Mouse (Mus musculus): ENCODE results near the gene Alg1. TPM values are rescaled to one million over a fixed set of nuclear protein-coding genes. Genes with fewer than 3 reads are reported as not detected.
"Not testable (repeated sequence)": the region's sequence is repeated elsewhere in the genome, so short reads cannot be mapped to it uniquely, and the experiment has no call there.

Gene Alg1
- polyA plus RNA-seq, 1 experiment from 2014 or later: 24.6 TPM

GRCm38 (mm10) chr16:5206051-5206450 lies 27.4 kb upstream of the Alg1 start:
- Histone ChIP-seq H3K27me3 (replicated peaks) (no peaks in the 10 kb centered on the region), H3K4me3 (no peak overlapping the region), H3K4me1 (replicated peaks) (peaks cover 11% of the 10 kb centered on the region; the same call in 1 of the 2 replicates), H3K9me3 (replicated peaks) (no peaks in the 10 kb centered on the region), H3K9ac (no peak overlapping the region), H3K4me2 (no peak overlapping the region), H3K27ac (ENCODE audit: poor library complexity, severe bottlenecking) (no peak overlapping the region), H3K36me3 (0 out of 2 replicates have a peak, but pooled peaks cover 2% of the 10 kb centered on the region)
- 55% methylated on average over 5 of the region's 5 CpGs for WGBS
- no peak for ATAC-seq (ENCODE audit: insufficient number of reproducible peaks, low FRiP score)

DNA sequence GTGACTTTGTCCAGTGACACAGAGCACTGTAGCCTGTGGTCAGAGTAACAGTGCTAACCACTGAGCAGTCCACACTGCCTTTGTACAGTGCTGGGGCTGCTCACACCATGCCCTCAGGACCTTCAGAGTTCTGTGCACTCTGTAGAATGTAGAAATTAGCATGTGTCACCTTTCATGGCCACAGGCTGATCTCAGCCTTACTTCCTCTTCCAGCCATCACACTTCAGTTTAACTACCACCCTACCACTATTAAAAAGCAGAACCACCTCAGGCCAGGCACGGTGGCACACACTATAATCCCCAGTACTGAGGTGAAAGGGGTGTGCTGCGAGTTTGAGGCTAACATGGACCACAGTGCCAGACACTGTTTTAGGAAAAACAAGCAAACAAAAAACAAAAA lies 23.1 kb upstream of the Alg1 start:
- Histone ChIP-seq H3K4me2 (no peak overlapping the region), H3K9ac (no peak overlapping the region), H3K4me1 (replicated peaks) (no peaks in the 10 kb centered on the region), H3K27ac (ENCODE audit: poor library complexity, severe bottlenecking) (no peak overlapping the region), H3K27me3 (replicated peaks) (0 out of 2 replicates have a peak, but pooled peaks cover 2% of the 10 kb centered on the region), H3K4me3 (no peak overlapping the region), H3K9me3 (replicated peaks) (no peaks in the 10 kb centered on the region), H3K36me3 (no peaks in the 10 kb centered on the region)
- no peak for ATAC-seq (ENCODE audit: insufficient number of reproducible peaks, low FRiP score)
- WGBS: 67% methylated on average over 2 of the region's 2 CpGs

- 76% methylated on average over 3 of the region's 3 CpGs for WGBS
- Histone ChIP-seq H3K4me2 (no peak overlapping the region), H3K9ac (no peak overlapping the region), H3K27me3 (replicated peaks) (peaks cover 3% of the 10 kb centered on the region; the same call in 1 of the 2 replicates), H3K36me3 (no peaks in the 10 kb centered on the region), H3K27ac (ENCODE audit: poor library complexity, severe bottlenecking) (no peak overlapping the region), H3K9me3 (replicated peaks) (no peaks in the 10 kb centered on the region), H3K4me1 (replicated peaks) (peaks cover 8% of the 10 kb centered on the region), H3K4me3 (no peak overlapping the region)
- ATAC-seq (ENCODE audit: insufficient number of reproducible peaks, low FRiP score): no peak
Measured at GRCm38 (mm10) chr16:5212150-5212549, 21.3 kb upstream of the Alg1 start.

DNA sequence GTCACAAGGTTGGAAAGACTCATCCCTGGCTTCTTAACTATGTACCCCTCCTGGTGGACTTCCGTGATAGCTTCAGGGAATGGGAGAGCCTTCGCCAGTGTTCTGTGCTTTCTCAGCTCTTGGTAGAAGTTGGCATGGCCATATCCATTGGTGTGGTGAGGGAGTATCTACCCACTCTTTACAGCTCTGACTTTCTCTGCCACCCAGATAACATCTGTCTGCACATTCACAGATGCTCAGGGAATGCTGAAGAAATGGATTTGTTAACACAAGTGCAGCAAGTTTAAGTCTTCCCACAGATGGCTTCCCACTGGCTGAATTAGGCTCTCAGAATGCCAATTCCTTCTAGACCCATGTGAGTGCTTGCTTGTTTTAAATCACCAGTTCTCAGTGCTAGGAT lies 19.3 kb upstream of the Alg1 start:
- no peak overlapping the region for H3K4me3 ChIP-seq
- no peak for ATAC-seq (ENCODE audit: insufficient number of reproducible peaks, low FRiP score)
- H3K4me2 ChIP-seq: no peak overlapping the region

DNA sequence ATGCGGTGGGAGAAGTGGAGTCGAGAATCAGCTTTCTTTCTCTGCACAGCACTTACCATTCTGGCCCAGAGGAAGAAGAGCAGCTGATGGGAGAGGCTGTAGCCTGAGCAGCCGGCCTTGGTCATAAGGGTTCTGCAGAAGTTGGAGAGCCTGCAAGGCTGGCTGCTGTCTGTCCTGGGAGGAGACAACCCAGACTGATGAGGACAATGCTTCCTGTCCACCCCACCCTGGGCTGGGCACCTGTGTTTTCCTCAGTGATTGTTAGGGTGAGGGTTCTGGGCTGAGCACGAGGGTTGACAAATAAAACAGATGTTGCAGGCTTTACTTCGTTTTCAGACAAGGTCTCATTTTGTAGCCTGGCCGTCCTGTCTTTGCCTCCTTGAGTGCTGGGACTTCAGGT lies 16.7 kb upstream of the Alg1 start:
- 55% methylated on average over 6 of the region's 6 CpGs for WGBS

More for the DNA sequence above, 19.3 kb upstream of the Alg1 start:
- Histone ChIP-seq H3K27me3 (replicated peaks) (peaks cover 8% of the 10 kb centered on the region; the same call in 1 of the 2 replicates), H3K9ac (no peak overlapping the region), H3K4me1 (replicated peaks) (peaks cover 11% of the 10 kb centered on the region), H3K27ac (ENCODE audit: poor library complexity, severe bottlenecking) (no peak overlapping the region), H3K36me3 (no peaks in the 10 kb centered on the region), H3K9me3 (replicated peaks) (no peaks in the 10 kb centered on the region)
- 81% methylated on average over 2 of the region's 2 CpGs for WGBS

GRCm38 (mm10) chr16:5217341-5218133 lies 15.9 kb upstream of the Alg1 start:
- no peak overlapping the region for H3K9ac ChIP-seq
- ATAC-seq (ENCODE audit: insufficient number of reproducible peaks, low FRiP score): no peak
- H3K4me2 ChIP-seq: no peak overlapping the region
- no peaks in the 10 kb centered on the region for H3K9me3 ChIP-seq (replicated peaks)
- no peaks in the 10 kb centered on the region for H3K36me3 ChIP-seq
- H3K4me1 ChIP-seq (replicated peaks): peaks cover 15% of the 10 kb centered on the region
- H3K4me3 ChIP-seq: no peak overlapping the region
- no peak overlapping the region for H3K27ac ChIP-seq (ENCODE audit: poor library complexity, severe bottlenecking)
- H3K27me3 ChIP-seq (replicated peaks): peaks cover 8% of the 10 kb centered on the region; the same call in 1 of the 2 replicates
- WGBS: 64% methylated on average over 5 of the region's 5 CpGs

More for the DNA sequence above, 16.7 kb upstream of the Alg1 start:
- Histone ChIP-seq H3K27me3 (replicated peaks) (peaks cover 8% of the 10 kb centered on the region; the same call in 1 of the 2 replicates), H3K36me3 (no peaks in the 10 kb centered on the region), H3K4me2 (no peak overlapping the region), H3K4me1 (replicated peaks) (peaks cover 15% of the 10 kb centered on the region), H3K4me3 (no peak overlapping the region), H3K9ac (0 out of 2 replicates have a peak overlapping the region, but pooled peaks have one; percentile 8), H3K27ac (ENCODE audit: poor library complexity, severe bottlenecking) (no peak overlapping the region), H3K9me3 (replicated peaks) (no peaks in the 10 kb centered on the region)
- no peak for ATAC-seq (ENCODE audit: insufficient number of reproducible peaks, low FRiP score)

DNA sequence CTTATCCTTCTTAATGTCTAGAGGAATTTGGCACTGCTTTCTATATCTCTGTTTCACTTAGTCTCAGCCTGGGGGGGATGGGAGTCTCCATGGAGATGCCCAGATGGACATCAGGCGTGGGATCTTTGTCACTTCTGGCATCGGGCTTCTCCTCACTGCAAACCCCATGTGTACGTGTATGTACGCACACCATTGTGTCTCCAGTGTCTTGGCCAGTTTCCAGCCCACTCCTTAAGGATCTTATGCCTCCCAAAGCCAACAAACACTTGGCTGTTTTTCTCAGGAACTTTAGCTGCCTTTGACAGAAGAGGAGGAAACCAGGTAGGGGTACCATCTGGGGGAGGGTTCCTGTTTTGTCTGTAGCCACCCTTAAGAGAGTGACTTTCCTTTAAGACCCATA lies 12.0 kb upstream of the Alg1 start:
- no peak overlapping the region for H3K27ac ChIP-seq (ENCODE audit: poor library complexity, severe bottlenecking)
- no peak overlapping the region for H3K4me2 ChIP-seq
- H3K36me3 ChIP-seq: no peaks in the 10 kb centered on the region
- WGBS: 63% methylated on average over 4 of the region's 4 CpGs
- no peak for ATAC-seq (ENCODE audit: insufficient number of reproducible peaks, low FRiP score)
- no peak overlapping the region for H3K4me3 ChIP-seq
- no peaks in the 10 kb centered on the region for H3K9me3 ChIP-seq (replicated peaks)
- peaks cover 15% of the 10 kb centered on the region for H3K4me1 ChIP-seq (replicated peaks)
- peaks cover 6% of the 10 kb centered on the region; the same call in 1 of the 2 replicates for H3K27me3 ChIP-seq (replicated peaks)
- H3K9ac ChIP-seq: no peak overlapping the region

GRCm38 (mm10) chr16:5222140-5222539 lies 11.3 kb upstream of the Alg1 start, which contains the start of gene AU021092:
AU021092 (minus strand) TSS chr16:5222299.
- H3K9ac ChIP-seq: no peak within 1 kb of the TSS
- peak within 1 kb of the TSS; percentile 21; the same call in 1 of the 2 replicates for H3K4me2 ChIP-seq
- no peak; the same call in 1 of the 2 replicates for ATAC-seq (ENCODE audit: insufficient number of reproducible peaks, low FRiP score)
- H3K4me1 ChIP-seq (replicated peaks): peaks cover 7% of the 10 kb centered on the region
- H3K27ac ChIP-seq (ENCODE audit: poor library complexity, severe bottlenecking): no peak within 1 kb of the TSS
- peaks cover 6% of the 10 kb centered on the region; the same call in 1 of the 2 replicates for H3K27me3 ChIP-seq (replicated peaks)
- H3K36me3 ChIP-seq: no peaks in the 10 kb centered on the region
- WGBS: 58% methylated on average over 6 of the region's 6 CpGs
- H3K9me3 ChIP-seq (replicated peaks): no peaks in the 10 kb centered on the region
- H3K4me3 ChIP-seq: no peak within 1 kb of the TSS

DNA sequence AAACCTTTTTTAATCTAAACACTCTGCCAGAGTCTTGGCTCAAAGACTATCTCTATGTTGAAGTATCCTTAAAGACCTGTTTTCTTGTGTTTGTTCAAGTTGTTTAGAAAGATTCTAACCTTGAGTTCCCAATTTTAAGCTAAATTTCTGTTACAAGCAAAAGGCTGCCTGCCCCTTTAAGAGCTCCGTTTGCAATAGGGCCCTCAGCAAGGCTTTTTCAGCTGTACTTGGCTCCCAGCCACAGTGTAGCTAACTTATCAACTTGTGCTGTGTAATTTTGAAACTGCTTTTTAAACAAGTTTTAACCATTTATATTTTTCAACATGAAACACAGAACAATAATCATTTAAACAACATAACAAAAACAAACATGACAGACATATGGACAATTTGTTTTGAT lies 6.9 kb upstream of the Alg1 start:
- H3K9me3 ChIP-seq (replicated peaks); H3K4me1 ChIP-seq (replicated peaks); H3K9ac ChIP-seq; H3K27ac ChIP-seq (ENCODE audit: poor library complexity, severe bottlenecking); H3K36me3 ChIP-seq; H3K4me2 ChIP-seq; ATAC-seq (ENCODE audit: insufficient number of reproducible peaks, low FRiP score); H3K4me3 ChIP-seq; H3K27me3 ChIP-seq (replicated peaks): not testable (repeated sequence)
- 0% methylated on average over 1 of the region's 1 CpGs for WGBS

DNA sequence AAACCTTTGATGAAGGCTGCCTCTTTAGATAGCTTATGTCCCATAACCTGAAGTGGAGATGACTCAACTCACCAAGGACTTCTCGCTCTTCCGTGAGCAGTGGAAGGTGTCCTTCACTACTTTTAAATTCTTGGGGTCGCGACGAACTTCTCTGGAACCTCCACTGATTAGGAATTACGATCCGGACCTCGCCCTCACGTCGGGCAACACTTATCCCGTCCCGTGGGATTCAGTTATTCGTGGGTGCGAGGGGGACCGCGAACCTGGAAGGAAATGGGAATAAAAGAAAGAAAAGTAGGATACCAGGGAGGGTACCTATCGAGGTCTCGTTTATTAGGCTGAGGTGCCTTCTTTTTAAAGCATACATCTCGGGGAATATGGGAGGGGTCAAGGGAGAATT lies 5.9 kb upstream of the Alg1 start:
- 72% methylated on average over 19 of the region's 19 CpGs for WGBS
- ATAC-seq (ENCODE audit: insufficient number of reproducible peaks, low FRiP score); H3K4me3 ChIP-seq; H3K36me3 ChIP-seq; H3K4me1 ChIP-seq (replicated peaks); H3K27ac ChIP-seq (ENCODE audit: poor library complexity, severe bottlenecking); H3K9ac ChIP-seq; H3K4me2 ChIP-seq; H3K9me3 ChIP-seq (replicated peaks); H3K27me3 ChIP-seq (replicated peaks): not testable (repeated sequence)

GRCm38 (mm10) chr16:5228103-5228502 lies 5.3 kb upstream of the Alg1 start:
- not testable (repeated sequence) for H3K36me3 ChIP-seq; H3K27me3 ChIP-seq (replicated peaks); H3K9ac ChIP-seq; H3K4me3 ChIP-seq; H3K27ac ChIP-seq (ENCODE audit: poor library complexity, severe bottlenecking); H3K9me3 ChIP-seq (replicated peaks); ATAC-seq (ENCODE audit: insufficient number of reproducible peaks, low FRiP score); H3K4me2 ChIP-seq; H3K4me1 ChIP-seq (replicated peaks)
- 76% methylated on average over 3 of the region's 3 CpGs for WGBS
